Mouse (Mus musculus): ENCODE data around the gene Exoc3l. TPM values are rescaled to one million over a fixed set of nuclear protein-coding genes. Genes with fewer than 3 reads are reported as not detected.

Exoc3l gene
- polyA plus RNA-seq, 1 experiment from 2014 or later = 5.1 TPM

- no peak for DNase-seq (ENCODE audit: low spot score)
Observed at GRCm38 (mm10) chr8:105241016-105241415, 54.9 kb downstream of the Exoc3l start.

MicroRNAs within 50 kb of the gene (microRNA counts, 519-probe panel; counts per million panel counts)
- 473 counts per million, percentile 71 among the panel's probes with 10 or more counts for microRNA mmu-miR-328

Small RNAs within 50 kb of the gene (microRNA-seq; reads per million reads assigned to microRNA genes)
- gene Gm27320 (ENCODE audit: borderline number of aligned reads) (not detected), gene Mir328 (ENCODE audit: borderline number of aligned reads) (251 reads per million, percentile 56 among the genes with 10 or more reads in this experiment)

Other genes starting within 250 kb of the Exoc3l start
- gene Ces3a, start 247.5 kb downstream of the Exoc3l start, polyA plus RNA-seq (2015; fragmentation: Nextera tagmentation; extraction: Ambion mirVana) = 0.07 TPM in 1 of 2 replicates, not detected in the other
- gene Ces3b, start 212.3 kb downstream of the Exoc3l start, polyA plus RNA-seq (2015; fragmentation: Nextera tagmentation; extraction: Ambion mirVana) = not detected in 2 replicates
- 0.06 and 0.14 TPM in 2 replicates for gene Ces4a, start 164.3 kb downstream of the Exoc3l start, polyA plus RNA-seq (2015; fragmentation: Nextera tagmentation; extraction: Ambion mirVana)
- 68.5 and 77.3 TPM in 2 replicates for gene Cbfb, start 125.4 kb downstream of the Exoc3l start, polyA plus RNA-seq (2015; fragmentation: Nextera tagmentation; extraction: Ambion mirVana)
- 18.1 and 18.6 TPM in 2 replicates for gene D230025D16Rik, start 71.0 kb downstream of the Exoc3l start, polyA plus RNA-seq (2015; fragmentation: Nextera tagmentation; extraction: Ambion mirVana)
- gene B3gnt9, start 40.9 kb downstream of the Exoc3l start, polyA plus RNA-seq (2015; fragmentation: Nextera tagmentation; extraction: Ambion mirVana) = 4.9 and 5.6 TPM in 2 replicates
- 51.0 and 57.0 TPM in 2 replicates for gene Tradd, start 31.5 kb downstream of the Exoc3l start, polyA plus RNA-seq (2015; fragmentation: Nextera tagmentation; extraction: Ambion mirVana)
- gene Fbxl8, start 31.5 kb downstream of the Exoc3l start, polyA plus RNA-seq (2015; fragmentation: Nextera tagmentation; extraction: Ambion mirVana) = 7.6 and 8.2 TPM in 2 replicates
- gene Hsf4, start 26.3 kb downstream of the Exoc3l start, polyA plus RNA-seq (2015; fragmentation: Nextera tagmentation; extraction: Ambion mirVana) = not detected in 2 replicates
- gene Nol3, start 20.0 kb downstream of the Exoc3l start, polyA plus RNA-seq (2015; fragmentation: Nextera tagmentation; extraction: Ambion mirVana) = 0.42 and 0.47 TPM in 2 replicates
- gene 4931428F04Rik, start 6.2 kb downstream of the Exoc3l start, polyA plus RNA-seq (2015; fragmentation: Nextera tagmentation; extraction: Ambion mirVana) = 3.2 and 4.2 TPM in 2 replicates
- gene E2f4, start 1.6 kb upstream of the Exoc3l start, polyA plus RNA-seq (2015; fragmentation: Nextera tagmentation; extraction: Ambion mirVana) = 81.7 and 103 TPM in 2 replicates
- gene Elmo3, start 9.5 kb upstream of the Exoc3l start, polyA plus RNA-seq (2015; fragmentation: Nextera tagmentation; extraction: Ambion mirVana) = 9.3 and 9.4 TPM in 2 replicates
- 2.1 and 4.3 TPM in 2 replicates for gene Lrrc29, start 30.2 kb upstream of the Exoc3l start, polyA plus RNA-seq (2015; fragmentation: Nextera tagmentation; extraction: Ambion mirVana)
- 145 and 149 TPM in 2 replicates for gene Tmem208, start 30.3 kb upstream of the Exoc3l start, polyA plus RNA-seq (2015; fragmentation: Nextera tagmentation; extraction: Ambion mirVana)
- 0.85 and 1.1 TPM in 2 replicates for gene Fhod1, start 51.9 kb upstream of the Exoc3l start, polyA plus RNA-seq (2015; fragmentation: Nextera tagmentation; extraction: Ambion mirVana)
- 0.48 and 0.60 TPM in 2 replicates for gene Slc9a5, start 52.7 kb upstream of the Exoc3l start, polyA plus RNA-seq (2015; fragmentation: Nextera tagmentation; extraction: Ambion mirVana)
- gene Plekhg4, start 77.2 kb upstream of the Exoc3l start, polyA plus RNA-seq (2015; fragmentation: Nextera tagmentation; extraction: Ambion mirVana) = 0.09 and 0.21 TPM in 2 replicates
- gene Kctd19, start 117.4 kb upstream of the Exoc3l start, polyA plus RNA-seq (2015; fragmentation: Nextera tagmentation; extraction: Ambion mirVana) = 0.04 and 0.31 TPM in 2 replicates
- gene Lrrc36, start 117.5 kb upstream of the Exoc3l start, polyA plus RNA-seq (2015; fragmentation: Nextera tagmentation; extraction: Ambion mirVana) = 0.28 and 0.47 TPM in 2 replicates
- 31.9 and 42.4 TPM in 2 replicates for gene Tppp3, start 175.4 kb upstream of the Exoc3l start, polyA plus RNA-seq (2015; fragmentation: Nextera tagmentation; extraction: Ambion mirVana)
- 5.8 and 6.9 TPM in 2 replicates for gene Zdhhc1, start 200.8 kb upstream of the Exoc3l start, polyA plus RNA-seq (2015; fragmentation: Nextera tagmentation; extraction: Ambion mirVana)
- gene Hsd11b2, start 222.7 kb upstream of the Exoc3l start, polyA plus RNA-seq (2015; fragmentation: Nextera tagmentation; extraction: Ambion mirVana) = 0.26 and 0.28 TPM in 2 replicates

Measured in thymus, postnatal 0 days (tissue).